Mouse (Mus musculus) heart, embryonic 11.5 days (tissue): ENCODE measurements around the gene Spint2. TPM values are rescaled to one million over a fixed set of nuclear protein-coding genes. Genes with fewer than 3 reads are reported as not detected.

Source experiments
- ATAC-seq: fragments of 200-750 bp; cut with Nextera tagmentation; replicated peaks from 2 replicates; pipeline ENCODE4 v1.8.0; 2017; ENCODE audit warnings: moderate library complexity; ENCODE audit not compliant: insufficient number of reproducible peaks, low FRiP score, low TSS enrichment
- H3K27ac ChIP-seq: fragments of 300-500 bp; sonication (generic); 2 replicates; pipeline ENCODE4 v1.5.1; 2014; ENCODE audit warnings: mild to moderate bottlenecking, low read depth, low read length
- H3K27me3 ChIP-seq: fragments of 300-500 bp; sonication (generic); 2 replicates; pipeline ENCODE4 v1.6.1; 2014; ENCODE audit warnings: mild to moderate bottlenecking, low read length, mixed read lengths; ENCODE audit not compliant: control insufficient read depth, insufficient read depth
- H3K36me3 ChIP-seq: fragments of 300-500 bp; sonication (generic); 2 replicates; pipeline ENCODE4 v1.6.1; 2014; ENCODE audit warnings: mild to moderate bottlenecking, low read length, moderate library complexity, mixed read lengths; ENCODE audit not compliant: control insufficient read depth, insufficient read depth
- H3K4me1 ChIP-seq: fragments of 300-500 bp; sonication (generic); 2 replicates; pipeline ENCODE4 v1.6.1; 2014; ENCODE audit warnings: low read length; ENCODE audit not compliant: control insufficient read depth, insufficient read depth
- H3K4me2 ChIP-seq: fragments of 300-500 bp; sonication (generic); 2 replicates; pipeline ENCODE4 v1.6.1; 2014; ENCODE audit warnings: mild to moderate bottlenecking, moderate library complexity
- H3K4me3 ChIP-seq: fragments of 300-500 bp; sonication (generic); 2 replicates; pipeline ENCODE4 v1.5.1; 2014; ENCODE audit warnings: low read depth, low read length
- H3K9ac ChIP-seq: fragments of 300-500 bp; sonication (generic); 2 replicates; pipeline ENCODE4 v1.6.1; 2014; ENCODE audit warnings: mild to moderate bottlenecking, low read depth, low read length, moderate library complexity
- H3K9me3 ChIP-seq: fragments of 300-500 bp; sonication (generic); replicated peaks from 2 replicates; pipeline ENCODE4 v1.6.1; 2016; ENCODE audit warnings: low read length; ENCODE audit not compliant: control insufficient read depth
- WGBS: fragments of 180-500 bp; shearing (Covaris S2); extraction: QIAGEN DNeasy Blood & Tissue Kit; methylation state at CpG from one replicate; pipeline ENCODE4 v1.1.7; 2014; ENCODE audit not compliant: insufficient replicate concordance; 5-methylcytosine and 5-hydroxymethylcytosine counted together
- polyA plus RNA-seq: library from polyadenylated mRNA; unstranded; fragments of >200 nt; fragmentation: Nextera tagmentation; extraction: Ambion mirVana; gene quantifications from 2 replicates; pipeline ENCODE4 v1.2.1, GENCODE M21; 2014

Spint2 gene
- polyA plus RNA-seq, 1 experiment from 2014 or later = 42.8 TPM

DNA sequence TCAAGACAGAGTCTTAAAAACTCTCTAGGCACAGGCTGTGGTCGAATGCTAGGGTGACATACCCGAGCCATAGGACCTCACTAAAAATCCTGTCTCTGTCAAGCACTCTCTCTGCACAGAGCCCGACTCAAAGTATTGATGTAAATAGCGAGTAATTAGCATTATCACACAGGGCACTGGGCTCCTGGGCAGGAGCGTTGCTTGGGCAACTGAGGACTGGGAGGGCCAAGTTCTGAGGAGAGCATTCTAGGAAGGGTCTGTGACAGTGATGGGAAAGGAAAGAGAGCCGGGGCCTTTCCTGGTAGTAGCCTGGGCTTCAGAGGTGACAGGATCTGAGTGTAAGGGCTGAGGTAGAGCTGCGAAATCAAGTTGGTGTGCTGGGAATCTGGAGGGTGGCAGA, 24.4 kb upstream of the Spint2 start:
- no peak for ATAC-seq
- no peaks in the 10 kb centered on the region; the same call in 1 of the 2 replicates for H3K9me3 ChIP-seq
- 32% methylated on average over 7 of the region's 7 CpGs for WGBS
- no peaks in the 10 kb centered on the region for H3K36me3 ChIP-seq
- peaks cover 32% of the 10 kb centered on the region for H3K4me1 ChIP-seq
- H3K4me2 ChIP-seq = no peak overlapping the region
- H3K27me3 ChIP-seq = peaks cover 67% of the 10 kb centered on the region
- H3K27ac ChIP-seq = no peak overlapping the region
- H3K9ac ChIP-seq = no peak overlapping the region
- H3K4me3 ChIP-seq = no peak overlapping the region

DNA sequence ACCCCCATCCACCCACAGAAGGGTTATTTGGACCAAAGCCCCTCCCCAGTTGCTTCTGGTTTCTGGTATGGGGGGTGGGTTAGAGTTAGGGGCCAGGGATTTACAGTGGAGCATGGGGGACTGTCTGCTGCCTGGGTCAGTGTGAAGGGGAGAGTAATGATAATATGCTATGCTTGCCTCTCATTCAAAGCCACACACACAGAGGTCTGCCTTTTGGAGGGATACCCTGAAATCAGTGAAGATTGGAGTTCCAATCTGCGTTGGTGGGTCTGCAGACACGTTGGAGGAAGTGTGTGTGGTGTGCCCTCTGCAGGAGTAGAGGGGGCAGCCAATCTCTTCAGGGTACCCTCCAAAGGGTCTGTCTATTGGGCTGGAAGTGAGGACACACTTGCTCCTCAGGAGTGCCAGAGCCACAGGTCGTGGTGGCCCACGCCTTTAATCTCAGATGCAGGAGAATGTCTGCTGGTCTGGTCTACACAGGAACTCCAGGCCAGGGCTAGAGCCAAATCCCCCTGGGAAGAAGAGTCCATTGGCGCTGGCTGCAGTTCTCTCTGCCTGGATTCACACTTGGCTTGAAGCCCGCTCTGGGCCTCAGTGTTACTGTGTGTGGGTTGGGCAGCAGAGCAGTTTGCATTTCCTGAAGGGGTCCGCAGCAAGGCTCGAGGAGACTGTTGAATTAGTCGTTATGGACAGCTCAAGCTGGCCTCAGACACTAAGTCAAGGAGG, 23.7 kb upstream of the Spint2 start:
- WGBS = 21% methylated on average over 9 of the region's 9 CpGs
- Histone ChIP-seq H3K9ac (no peak overlapping the region), H3K27me3 (peaks cover 61% of the 10 kb centered on the region), H3K4me3 (peak overlapping the region; percentile 45), H3K4me2 (peak overlapping the region; percentile 72), H3K4me1 (peaks cover 32% of the 10 kb centered on the region), H3K36me3 (no peaks in the 10 kb centered on the region), H3K27ac (no peak overlapping the region), H3K9me3 (no peaks in the 10 kb centered on the region; the same call in 1 of the 2 replicates)
- ATAC-seq = no peak

DNA sequence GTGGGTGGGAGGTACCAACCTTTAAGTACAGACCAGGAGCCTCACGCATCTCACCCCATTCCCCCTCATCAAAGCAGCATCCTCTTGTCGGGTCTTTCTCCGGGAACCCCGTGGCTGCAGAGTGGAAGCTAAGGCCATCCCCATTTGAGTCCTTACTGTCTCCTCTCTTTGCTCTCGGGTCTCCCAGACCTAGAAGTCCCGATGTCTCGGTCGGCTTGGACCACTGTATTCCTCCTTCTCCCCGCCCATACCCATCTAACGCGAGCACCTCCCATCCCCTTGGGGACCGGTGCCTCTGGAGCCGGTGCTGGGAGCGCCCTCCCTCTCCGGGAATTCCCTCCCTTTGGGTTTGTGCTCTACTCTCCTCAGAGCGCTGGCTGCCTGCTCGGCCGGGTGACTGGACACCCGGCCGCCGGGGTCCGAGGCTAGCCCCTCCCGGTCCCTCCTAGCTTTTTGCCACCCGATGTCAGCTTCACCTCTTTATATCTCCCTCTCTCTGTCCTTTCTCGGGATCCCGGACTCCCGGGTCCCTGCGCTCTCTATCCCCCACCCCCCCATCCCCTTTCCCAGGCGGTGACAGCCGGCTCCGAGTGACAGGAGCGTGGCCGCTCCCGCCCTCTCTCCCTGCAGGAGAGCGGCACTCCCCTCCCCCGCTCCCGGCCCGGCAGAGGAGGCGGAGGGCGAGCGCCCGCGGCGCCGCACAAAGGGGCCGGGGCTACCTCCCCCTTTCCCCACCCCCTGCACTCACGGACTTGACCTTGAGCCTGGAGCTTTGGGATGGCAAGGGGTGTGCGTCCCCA, 23.0 kb upstream of the Spint2 start:
- H3K36me3 ChIP-seq = no peaks in the 10 kb centered on the region
- 0 out of 2 replicates have a peak overlapping the region, but pooled peaks have one; percentile 3 for H3K9ac ChIP-seq
- peaks cover 59% of the 10 kb centered on the region for H3K27me3 ChIP-seq
- peaks cover 31% of the 10 kb centered on the region for H3K4me1 ChIP-seq
- WGBS = under 1% methylated on average over 48 of the region's 48 CpGs
- no peak overlapping the region for H3K27ac ChIP-seq
- no peaks in the 10 kb centered on the region; the same call in 1 of the 2 replicates for H3K9me3 ChIP-seq
- ATAC-seq = no peak
- peak overlapping the region; percentile 72 for H3K4me2 ChIP-seq
- H3K4me3 ChIP-seq = peak overlapping the region; percentile 45

DNA sequence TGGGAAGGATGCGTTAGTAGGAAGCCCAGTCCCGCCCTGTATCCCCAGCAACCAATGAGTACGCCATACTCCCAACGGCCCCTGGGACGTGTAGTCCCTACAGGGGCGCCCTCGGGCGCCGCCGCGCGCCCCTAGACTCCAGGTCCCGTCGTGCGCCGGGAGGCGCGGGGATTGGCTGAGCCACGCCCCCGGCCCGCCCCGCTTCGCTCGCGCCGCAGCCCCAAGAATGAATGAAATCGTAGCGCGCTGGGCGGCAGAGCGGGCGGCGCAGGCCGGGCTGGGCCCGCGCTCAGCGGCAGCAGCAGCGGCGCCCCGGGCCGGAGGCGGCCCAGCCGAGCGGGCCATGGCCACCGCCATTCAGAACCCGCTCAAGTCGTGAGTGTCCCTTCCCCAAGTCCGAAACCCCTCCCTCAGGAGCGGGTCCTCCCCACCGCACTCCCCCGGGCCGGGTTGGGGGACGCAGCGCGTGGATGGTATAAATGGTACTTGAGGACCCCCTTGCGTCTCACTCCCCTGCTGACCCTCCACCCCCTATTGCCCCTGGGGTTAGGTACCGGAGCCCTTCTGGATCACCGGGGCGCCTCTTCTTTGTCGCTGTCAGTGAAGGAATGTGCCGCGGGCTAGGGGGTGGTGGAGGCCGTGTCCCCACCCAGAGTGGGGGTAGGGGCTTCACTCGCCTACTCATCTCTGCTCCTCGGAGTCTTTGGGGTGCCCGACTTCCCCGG, 22.2 kb upstream of the Spint2 start, which contains the start of gene Dpf1:
Gene Dpf1 (plus strand): TSS at position 214 of the 725 bp plus-strand sequence.
- peak; percentile 36; the same call in 1 of the 2 replicates for ATAC-seq
- Histone ChIP-seq H3K4me2 (peak within 1 kb of the TSS; percentile 72), H3K9ac (0 out of 2 replicates have a peak within 1 kb of the TSS, but pooled peaks have one; percentile 3), H3K4me3 (peak within 1 kb of the TSS; percentile 45), H3K27ac (no peak within 1 kb of the TSS), H3K36me3 (no peaks in the 10 kb centered on the region), H3K9me3 (no peaks in the 10 kb centered on the region; the same call in 1 of the 2 replicates), H3K4me1 (peaks cover 26% of the 10 kb centered on the region), H3K27me3 (peaks cover 54% of the 10 kb centered on the region)
- WGBS = under 1% methylated on average over 66 of the region's 67 CpGs

DNA sequence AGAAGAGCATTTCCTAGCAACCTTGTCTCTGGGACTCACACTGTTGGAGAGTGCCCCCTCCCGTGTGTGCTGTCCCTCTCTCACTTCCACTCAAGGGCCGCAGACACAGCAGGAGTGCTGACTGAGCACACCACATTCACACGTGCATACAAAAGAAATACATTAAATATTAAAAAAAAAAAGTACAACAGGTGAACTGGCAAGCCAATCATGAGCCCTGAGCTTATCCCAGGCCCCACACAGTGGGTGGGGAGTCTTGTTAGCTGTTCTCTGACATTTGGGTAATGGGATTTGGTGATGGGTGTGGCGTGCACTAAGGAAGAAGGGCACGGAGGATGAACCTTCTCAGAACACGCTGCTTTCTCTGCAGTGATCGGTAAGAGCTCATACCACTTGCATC, 20.9 kb upstream of the Spint2 start:
- WGBS = 57% methylated on average over 7 of the region's 7 CpGs
- Histone ChIP-seq H3K27me3 (peaks cover 49% of the 10 kb centered on the region), H3K4me1 (peaks cover 21% of the 10 kb centered on the region), H3K36me3 (no peaks in the 10 kb centered on the region), H3K4me3 (no peak overlapping the region), H3K9ac (no peak overlapping the region), H3K4me2 (no peak overlapping the region), H3K27ac (no peak overlapping the region), H3K9me3 (no peaks in the 10 kb centered on the region; the same call in 1 of the 2 replicates)
- no peak for ATAC-seq

DNA sequence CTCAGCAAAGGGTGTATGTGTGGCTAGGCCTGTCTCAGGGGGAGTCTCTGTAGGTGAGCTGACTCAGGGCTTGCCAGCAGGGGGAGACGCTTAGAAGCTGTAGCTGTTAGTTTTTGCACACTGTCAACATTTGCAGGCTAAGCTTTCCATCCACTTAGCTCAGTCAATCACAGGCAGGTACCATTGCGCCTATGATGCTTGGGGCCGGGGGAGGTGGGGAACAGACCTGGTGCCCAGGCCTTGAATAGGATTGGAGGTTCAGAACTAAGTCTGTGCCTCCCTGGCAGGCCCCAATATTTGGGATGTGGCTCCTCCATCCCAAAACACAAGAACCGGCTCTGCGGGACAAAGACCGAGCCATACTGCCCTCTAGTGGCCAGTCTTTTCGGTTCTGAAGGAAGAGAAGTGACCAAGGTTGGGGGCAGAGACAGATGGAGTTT, 19.4 kb upstream of the Spint2 start:
- Histone ChIP-seq H3K4me3 (no peak overlapping the region), H3K9me3 (no peaks in the 10 kb centered on the region; the same call in 1 of the 2 replicates), H3K4me1 (peaks cover 12% of the 10 kb centered on the region), H3K9ac (no peak overlapping the region), H3K4me2 (no peak overlapping the region), H3K27me3 (peaks cover 42% of the 10 kb centered on the region), H3K27ac (no peak overlapping the region), H3K36me3 (no peaks in the 10 kb centered on the region)
- no peak for ATAC-seq
- 1% methylated on average over 7 of the region's 7 CpGs for WGBS

DNA sequence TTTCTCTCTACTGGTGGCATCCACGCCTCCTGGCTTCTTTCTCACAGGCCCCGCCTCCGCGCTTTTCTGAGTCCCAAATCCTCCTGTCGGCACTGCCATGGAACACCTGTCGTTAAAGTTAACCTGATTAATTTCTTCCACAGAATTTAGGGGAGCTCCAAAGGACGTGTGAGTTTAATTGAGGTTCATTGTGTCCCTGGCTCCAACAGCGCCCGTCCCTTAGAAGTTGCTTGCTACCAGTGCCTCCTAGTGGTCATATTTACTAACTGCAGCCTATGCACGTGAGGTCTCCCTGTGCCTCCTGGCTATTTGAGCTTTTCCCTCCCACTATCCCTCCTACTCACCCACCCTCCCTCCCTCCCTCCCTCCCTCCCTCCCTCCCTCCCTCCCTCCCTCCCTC, 15.3 kb upstream of the Spint2 start:
- no peak overlapping the region for H3K27ac ChIP-seq
- H3K9ac ChIP-seq = no peak overlapping the region
- no peaks in the 10 kb centered on the region for H3K9me3 ChIP-seq
- no peak overlapping the region for H3K4me2 ChIP-seq
- no peaks in the 10 kb centered on the region for H3K36me3 ChIP-seq
- WGBS = 10% methylated on average over 10 of the region's 10 CpGs
- H3K4me1 ChIP-seq = peaks cover 14% of the 10 kb centered on the region
- peaks cover 11% of the 10 kb centered on the region for H3K27me3 ChIP-seq
- ATAC-seq = no peak
- no peak overlapping the region for H3K4me3 ChIP-seq
